Mouse (Mus musculus) right cerebral cortex, postnatal 10 days (tissue): ENCODE data around the gene Vmn1r202.
"Not testable (repeated sequence)": the region's sequence is repeated elsewhere in the genome, so short reads cannot be mapped to it uniquely, and the experiment has no call there.

Experiments
- DNase-seq, 2 experiments: peaks; one replicate each; pipeline ENCODE4 v3.0.0; 2021; ENCODE audit warnings: low spot score in 2 of 2

Vmn1r202 gene

DNA sequence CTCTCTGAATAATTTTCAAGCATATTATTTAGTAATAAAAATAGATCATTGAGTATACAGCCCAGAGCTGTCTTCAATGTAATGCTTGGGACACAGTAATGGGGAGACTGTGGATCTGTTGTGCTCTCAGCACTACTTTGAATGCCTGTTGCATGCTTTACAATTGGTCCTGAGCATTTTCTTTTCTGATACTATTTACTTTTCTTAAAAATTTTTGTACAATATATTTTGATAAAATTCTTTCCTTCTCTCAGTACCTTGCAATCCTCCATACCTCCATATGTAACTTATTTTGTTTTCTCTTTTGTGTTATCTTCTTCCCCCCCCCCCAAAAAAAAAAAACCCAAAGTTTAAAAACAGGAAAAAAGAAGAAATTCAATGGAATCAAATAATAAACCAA lies at the start of gene Vmn1r202:
Gene Vmn1r202 (minus strand): TSS at position 101 of the 400 bp plus-strand sequence.
- DNase-seq = no peak

DNA sequence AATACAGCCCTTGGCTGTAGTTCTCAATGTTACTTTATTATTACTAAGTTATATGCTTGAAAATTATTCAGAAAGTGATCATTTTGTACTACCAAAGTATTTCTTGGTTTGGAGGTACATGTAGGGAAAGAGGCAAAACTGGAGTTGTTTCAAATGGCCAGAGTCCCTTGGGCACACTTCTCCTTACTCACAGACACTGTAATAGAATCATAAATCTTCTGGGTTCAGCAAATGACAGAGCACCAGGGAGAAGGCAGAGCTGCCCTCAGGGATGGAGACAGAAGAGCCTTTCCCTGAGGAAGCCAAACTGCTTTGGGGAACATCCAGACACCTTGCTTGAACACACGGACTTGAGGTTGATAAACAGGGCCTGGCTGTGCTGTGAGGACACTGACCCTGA lies 47.7 kb upstream of the Vmn1r202 start, which contains the start of gene Vmn1r204:
Gene Vmn1r204 (plus strand): TSS at position 301 of the 400 bp plus-strand sequence.
- not testable (repeated sequence) for DNase-seq

DNA sequence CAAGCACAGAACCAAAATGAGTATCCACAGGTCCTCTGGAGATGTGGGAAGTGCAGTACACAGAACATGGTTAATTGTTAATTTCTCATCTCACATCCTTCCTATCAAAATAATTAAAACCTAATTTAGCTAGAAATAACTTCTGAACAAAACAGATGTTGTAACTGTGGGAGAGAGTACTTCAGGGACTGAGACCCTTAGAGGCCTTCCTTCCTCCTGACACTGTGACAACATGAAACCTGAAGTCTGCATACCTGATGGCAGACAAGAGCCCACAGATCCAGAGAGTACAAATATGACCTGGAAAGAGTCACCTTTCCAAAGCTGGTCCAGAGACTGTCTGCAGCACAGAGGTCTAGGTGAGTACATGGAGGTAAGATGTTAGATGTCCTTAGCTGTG lies 12.6 kb upstream of the Vmn1r202 start, which contains the start of gene Vmn1r203:
Gene Vmn1r203 (plus strand): TSS at position 301 of the 400 bp plus-strand sequence.
- no peak for DNase-seq

DNA sequence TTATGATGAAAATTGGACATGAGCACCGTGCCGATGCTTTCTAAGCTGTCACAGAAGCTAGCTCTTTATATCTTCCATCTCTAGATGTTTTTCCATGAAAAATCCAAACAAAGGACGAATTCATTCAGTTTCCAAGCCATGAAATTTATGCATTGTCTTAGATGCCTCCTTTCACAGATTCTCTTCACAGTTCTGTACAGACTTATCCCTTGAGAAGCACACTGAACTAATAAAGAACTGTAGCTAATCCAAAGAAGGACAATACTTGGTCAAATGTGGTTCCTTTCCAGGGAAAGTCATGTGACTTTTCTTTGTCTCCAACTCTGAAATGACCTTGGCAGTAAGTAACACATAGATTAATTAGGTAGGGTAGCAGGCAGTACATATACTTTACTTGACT lies 2.8 kb downstream of the Vmn1r202 start:
- DNase-seq = no peak

DNA sequence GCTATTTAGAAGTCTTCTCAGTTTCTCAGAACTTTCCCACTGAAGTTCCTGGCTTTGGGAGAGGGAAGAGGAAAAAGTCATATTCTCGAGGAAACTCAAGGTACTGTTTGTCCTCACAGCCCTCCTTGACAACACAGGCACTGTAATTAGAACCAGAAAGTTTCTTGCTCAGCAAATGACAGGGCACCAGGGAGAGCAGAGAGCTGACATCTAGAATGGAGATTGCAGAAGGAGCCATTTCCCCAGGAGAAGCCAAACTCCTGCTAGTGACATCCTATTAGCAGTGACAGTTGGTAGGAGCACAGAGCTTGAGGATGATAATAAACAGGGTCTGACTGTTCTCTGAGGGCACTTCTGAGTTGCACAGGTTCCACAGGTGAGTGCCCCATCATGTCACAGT lies 33.6 kb downstream of the Vmn1r202 start, which contains the start of gene Vmn1r201:
Gene Vmn1r201 (plus strand): TSS at position 301 of the 400 bp plus-strand sequence.
- DNase-seq = no peak

DNA sequence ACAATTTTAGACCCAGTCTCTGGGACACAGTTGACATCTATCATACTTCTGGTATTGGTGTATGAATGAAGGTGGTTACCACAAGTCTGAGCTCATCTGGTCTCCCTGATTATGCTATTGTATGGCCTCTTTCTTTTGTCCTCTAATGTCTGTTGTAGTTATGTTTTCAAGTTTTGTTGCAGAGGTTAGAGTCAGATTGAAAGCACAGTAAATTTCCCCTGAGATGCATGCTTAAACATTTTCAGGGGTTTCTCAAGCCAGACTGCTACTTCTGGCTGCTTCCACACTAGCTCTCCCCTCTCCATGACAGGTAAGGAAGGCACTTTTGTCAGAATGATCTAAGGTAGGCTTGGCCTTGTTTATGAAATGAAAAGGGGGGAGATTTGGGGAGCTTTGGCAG lies 50.0 kb downstream of the Vmn1r202 start:
- DNase-seq = no peak
